Mouse (Mus musculus) heart, embryonic 13.5 days (tissue): ENCODE measurements around the gene Cdc42bpa. TPM values are rescaled to one million over a fixed set of nuclear protein-coding genes. Genes with fewer than 3 reads are reported as not detected.

Experiments used
- ATAC-seq: fragments of 200-750 bp; cut with Nextera tagmentation; 2 replicates; pipeline ENCODE4 v1.8.0; 2017; ENCODE audit warnings: moderate TSS enrichment; ENCODE audit not compliant: insufficient number of reproducible peaks, low FRiP score, low TSS enrichment; ENCODE audit errors: extremely low read depth
- H3K27ac ChIP-seq: fragments of 300-500 bp; sonication (generic); replicated peaks from 2 replicates; pipeline ENCODE4 v1.5.1; 2015; ENCODE audit warnings: moderate library complexity, mild to moderate bottlenecking, inconsistent platforms
- H3K27me3 ChIP-seq: fragments of 300-500 bp; sonication (generic); replicated peaks from 2 replicates; pipeline ENCODE4 v1.6.1; 2015; ENCODE audit warnings: mild to moderate bottlenecking, inconsistent platforms
- H3K36me3 ChIP-seq: fragments of 300-500 bp; sonication (generic); 2 replicates; pipeline ENCODE4 v1.6.1; 2015; ENCODE audit warnings: mild to moderate bottlenecking, inconsistent platforms
- H3K4me1 ChIP-seq: fragments of 300-500 bp; sonication (generic); 2 replicates; pipeline ENCODE4 v1.6.1; 2015; ENCODE audit warnings: inconsistent platforms
- H3K4me2 ChIP-seq: fragments of 300-500 bp; sonication (generic); 2 replicates; pipeline ENCODE4 v1.6.1; 2015; ENCODE audit warnings: inconsistent platforms, mild to moderate bottlenecking, moderate library complexity
- H3K4me3 ChIP-seq: fragments of 300-500 bp; sonication (generic); 2 replicates; pipeline ENCODE4 v1.5.1; 2015; ENCODE audit warnings: moderate library complexity, mild to moderate bottlenecking, inconsistent platforms
- H3K9ac ChIP-seq: fragments of 300-500 bp; sonication (generic); 2 replicates; pipeline ENCODE4 v1.6.1; 2015; ENCODE audit warnings: inconsistent platforms, mild to moderate bottlenecking, moderate library complexity
- H3K9me3 ChIP-seq: fragments of 300-500 bp; sonication (generic); 2 replicates; pipeline ENCODE4 v1.6.1; 2016; ENCODE audit warnings: inconsistent platforms
- WGBS: fragments of 180-500 bp; shearing (Covaris S2); methylation state at CpG from one replicate; pipeline ENCODE4 v1.1.7; 2015; ENCODE audit warnings: mixed read lengths; 5-methylcytosine and 5-hydroxymethylcytosine counted together
- polyA plus RNA-seq: library from polyadenylated mRNA; unstranded; fragments of >200 nt; fragmentation: Nextera tagmentation; extraction: Ambion mirVana; gene quantifications from 2 replicates; pipeline ENCODE4 v1.2.1, GENCODE M21; 2015

Gene Cdc42bpa
- polyA plus RNA-seq, result 9.2 and 12.3 TPM in 2 replicates

- Histone ChIP-seq H3K4me1 (peaks cover 31% of the 10 kb centered on the region), H3K4me3 (peak within 1 kb of the TSS; percentile 86), H3K9me3 (no peaks in the 10 kb centered on the region), H3K36me3 (no peaks in the 10 kb centered on the region), H3K9ac (peak within 1 kb of the TSS; percentile 97), H3K27me3 (no peaks in the 10 kb centered on the region), H3K27ac (peak within 1 kb of the TSS; percentile 96), H3K4me2 (peak within 1 kb of the TSS; percentile 80)
- under 1% methylated on average over 87 of the region's 128 CpGs for WGBS
- ATAC-seq, result peak; percentile 88
These were observed at the start of gene Cdc42bpa for GRCm38 (mm10) chr1:179959721-179960542. Gene Cdc42bpa, plus strand, starts transcription at chr1:179960472.

DNA sequence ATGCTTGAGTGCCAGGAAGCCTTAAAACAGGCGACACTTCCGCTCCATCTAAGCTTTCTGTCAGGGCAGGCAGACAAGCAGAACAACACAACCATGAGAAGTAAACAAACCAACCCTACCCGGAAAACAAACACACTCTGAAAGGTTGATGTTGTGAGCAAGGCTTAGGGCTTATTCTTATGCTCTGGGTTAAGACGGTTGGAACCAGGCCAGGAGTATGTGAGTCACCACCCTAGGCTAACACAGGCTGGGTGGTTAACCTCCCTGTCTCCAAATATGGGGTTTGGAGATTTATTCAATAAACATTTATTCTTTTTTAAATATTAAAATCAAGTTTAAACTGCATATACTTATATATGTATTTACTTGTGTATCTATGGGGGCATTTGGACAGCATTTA, 46.8 kb upstream of the Cdc42bpa start:
- no peaks in the 10 kb centered on the region for H3K27me3 ChIP-seq
- no peak for ATAC-seq
- no peak overlapping the region for H3K4me3 ChIP-seq
- WGBS, result 65% methylated on average over 4 of the region's 4 CpGs
- H3K4me1 ChIP-seq, result peaks cover 14% of the 10 kb centered on the region
- no peaks in the 10 kb centered on the region for H3K36me3 ChIP-seq
- no peak overlapping the region for H3K9ac ChIP-seq
- no peaks in the 10 kb centered on the region for H3K9me3 ChIP-seq
- no peak overlapping the region for H3K27ac ChIP-seq
- H3K4me2 ChIP-seq, result no peak overlapping the region

DNA sequence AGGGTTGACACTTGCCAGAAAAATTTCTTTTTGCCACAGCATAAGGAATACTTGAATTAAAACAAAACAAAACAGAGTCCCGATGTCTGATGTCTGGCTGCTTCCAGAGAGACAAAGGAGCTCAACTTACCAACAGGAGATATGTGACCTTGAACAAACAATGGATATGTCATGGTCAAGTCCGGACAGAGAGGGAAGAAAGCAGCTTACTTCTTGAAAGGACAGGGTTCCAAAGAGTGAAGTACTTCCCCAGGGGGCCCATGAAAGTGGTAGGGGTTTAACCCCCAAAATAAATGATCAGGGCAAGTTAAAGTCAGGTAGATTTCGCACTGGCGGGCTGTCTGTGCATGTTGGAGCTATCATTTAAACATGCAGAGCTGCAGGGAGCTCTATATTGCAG, 43.2 kb upstream of the Cdc42bpa start:
- Histone ChIP-seq H3K4me2 (no peak overlapping the region), H3K27ac (no peak overlapping the region), H3K9ac (no peak overlapping the region), H3K27me3 (no peaks in the 10 kb centered on the region), H3K9me3 (no peaks in the 10 kb centered on the region), H3K36me3 (no peaks in the 10 kb centered on the region), H3K4me1 (peaks cover 19% of the 10 kb centered on the region), H3K4me3 (no peak overlapping the region)
- no peak for ATAC-seq
- WGBS, result 54% methylated on average over 4 of the region's 4 CpGs

- WGBS, result 78% methylated on average over 11 of the region's 11 CpGs
- ATAC-seq, result no peak
- H3K9me3 ChIP-seq, result no peaks in the 10 kb centered on the region
- H3K36me3 ChIP-seq, result no peaks in the 10 kb centered on the region
- H3K4me2 ChIP-seq, result no peak overlapping the region
- peaks cover 19% of the 10 kb centered on the region for H3K4me1 ChIP-seq
- H3K27ac ChIP-seq, result no peak overlapping the region
- no peaks in the 10 kb centered on the region for H3K27me3 ChIP-seq
- no peak overlapping the region for H3K4me3 ChIP-seq
- H3K9ac ChIP-seq, result no peak overlapping the region
These were observed 42.8 kb upstream of the Cdc42bpa start for GRCm38 (mm10) chr1:179917481-179917880.

- Histone ChIP-seq H3K27ac (no peak overlapping the region), H3K36me3 (no peaks in the 10 kb centered on the region), H3K9me3 (no peaks in the 10 kb centered on the region), H3K4me2 (no peak overlapping the region), H3K9ac (no peak overlapping the region), H3K27me3 (no peaks in the 10 kb centered on the region), H3K4me3 (no peak overlapping the region), H3K4me1 (peaks cover 10% of the 10 kb centered on the region)
- ATAC-seq, result no peak
- 71% methylated on average over 8 of the region's 8 CpGs for WGBS
These were observed 40.4 kb upstream of the Cdc42bpa start for GRCm38 (mm10) chr1:179919656-179920436.

DNA sequence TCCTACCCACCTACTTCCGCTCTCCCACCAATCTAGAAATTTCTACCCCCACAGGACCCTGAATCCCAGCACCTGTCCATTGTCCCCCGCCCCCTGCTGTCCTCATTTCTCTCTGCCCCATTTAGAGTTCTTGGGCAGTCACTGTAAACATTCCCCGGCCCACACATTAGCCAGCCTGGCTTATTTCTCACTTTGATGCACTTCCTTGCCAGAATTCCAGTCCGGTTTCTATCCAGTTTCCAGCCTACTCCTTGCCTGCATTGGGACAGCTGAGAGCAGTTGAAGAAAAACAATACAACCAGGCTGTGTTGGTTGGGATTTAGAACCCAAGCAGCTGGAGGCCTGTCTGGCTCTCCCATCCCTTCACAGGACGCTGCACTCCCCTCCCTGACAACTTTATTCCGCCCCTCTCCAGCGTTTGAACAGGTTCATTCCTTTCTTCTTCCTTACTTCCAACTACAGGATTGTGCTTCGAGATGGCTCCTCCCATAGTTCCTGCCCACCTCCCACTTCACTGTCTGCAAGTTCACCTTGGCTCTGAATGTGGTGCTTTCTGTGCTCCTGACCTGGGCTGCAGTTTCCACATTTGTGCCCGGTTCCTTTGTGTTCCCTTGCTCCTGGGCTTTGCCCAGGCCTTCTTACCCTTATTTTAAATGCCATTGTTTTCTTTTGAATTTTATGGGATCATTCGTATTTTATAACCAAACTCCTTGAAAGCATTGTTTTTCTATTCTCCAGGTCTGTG, 36.4 kb upstream of the Cdc42bpa start:
- no peak overlapping the region for H3K4me2 ChIP-seq
- WGBS, result 63% methylated on average over 10 of the region's 10 CpGs
- no peaks in the 10 kb centered on the region; the same call in 1 of the 2 replicates for H3K27me3 ChIP-seq
- no peaks in the 10 kb centered on the region for H3K9me3 ChIP-seq
- H3K4me1 ChIP-seq, result peaks cover 5% of the 10 kb centered on the region
- no peak overlapping the region for H3K27ac ChIP-seq
- no peak overlapping the region for H3K4me3 ChIP-seq
- ATAC-seq, result no peak
- H3K36me3 ChIP-seq, result no peaks in the 10 kb centered on the region
- H3K9ac ChIP-seq, result no peak overlapping the region

GRCm38 (mm10) chr1:179926240-179926639, 34.0 kb upstream of the Cdc42bpa start:
- Histone ChIP-seq H3K4me2 (no peak overlapping the region), H3K36me3 (no peaks in the 10 kb centered on the region), H3K4me1 (peaks cover 5% of the 10 kb centered on the region; the same call in 1 of the 2 replicates), H3K9me3 (no peaks in the 10 kb centered on the region), H3K27ac (no peak overlapping the region), H3K9ac (no peak overlapping the region), H3K27me3 (no peaks in the 10 kb centered on the region; the same call in 1 of the 2 replicates), H3K4me3 (no peak overlapping the region)
- no peak for ATAC-seq
- WGBS, result 73% methylated on average over 6 of the region's 6 CpGs

- Histone ChIP-seq H3K4me2 (no peak overlapping the region), H3K27me3 (no peaks in the 10 kb centered on the region; the same call in 1 of the 2 replicates), H3K4me1 (peaks cover 8% of the 10 kb centered on the region; the same call in 1 of the 2 replicates), H3K27ac (no peak overlapping the region), H3K36me3 (no peaks in the 10 kb centered on the region), H3K9ac (no peak overlapping the region), H3K4me3 (no peak overlapping the region), H3K9me3 (no peaks in the 10 kb centered on the region)
- no peak for ATAC-seq
- 74% methylated on average over 6 of the region's 6 CpGs for WGBS
These were observed 33.2 kb upstream of the Cdc42bpa start for GRCm38 (mm10) chr1:179927102-179927501.

GRCm38 (mm10) chr1:179928822-179929221, 31.4 kb upstream of the Cdc42bpa start:
- Histone ChIP-seq H3K27me3 (no peaks in the 10 kb centered on the region; the same call in 1 of the 2 replicates), H3K27ac (no peak overlapping the region), H3K4me1 (peaks cover 8% of the 10 kb centered on the region; the same call in 1 of the 2 replicates), H3K9ac (no peak overlapping the region), H3K9me3 (no peaks in the 10 kb centered on the region), H3K4me2 (no peak overlapping the region), H3K36me3 (no peaks in the 10 kb centered on the region), H3K4me3 (no peak overlapping the region)
- 55% methylated on average over 7 of the region's 7 CpGs for WGBS
- no peak for ATAC-seq

DNA sequence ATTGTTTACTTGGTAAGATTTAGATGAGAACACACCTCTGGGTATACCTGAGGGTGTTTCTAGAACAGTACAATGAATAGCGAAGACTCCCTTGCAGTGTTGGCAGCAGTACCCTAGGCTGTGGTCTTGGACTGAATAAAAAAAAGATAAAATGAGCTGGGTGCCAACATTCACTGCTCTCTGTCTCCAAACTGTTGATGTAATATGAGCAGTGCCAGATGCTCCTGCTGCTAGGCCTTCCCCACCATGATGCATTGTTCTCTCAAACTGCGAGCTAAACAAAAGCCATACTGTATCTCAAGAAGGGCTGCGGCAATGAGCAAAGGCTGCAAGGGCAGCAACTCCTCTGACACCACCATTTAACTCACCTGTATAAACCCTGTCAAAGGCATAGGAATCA, 29.0 kb upstream of the Cdc42bpa start:
- 65% methylated on average over 3 of the region's 3 CpGs for WGBS
- no peak for ATAC-seq
- no peak overlapping the region for H3K27ac ChIP-seq

DNA sequence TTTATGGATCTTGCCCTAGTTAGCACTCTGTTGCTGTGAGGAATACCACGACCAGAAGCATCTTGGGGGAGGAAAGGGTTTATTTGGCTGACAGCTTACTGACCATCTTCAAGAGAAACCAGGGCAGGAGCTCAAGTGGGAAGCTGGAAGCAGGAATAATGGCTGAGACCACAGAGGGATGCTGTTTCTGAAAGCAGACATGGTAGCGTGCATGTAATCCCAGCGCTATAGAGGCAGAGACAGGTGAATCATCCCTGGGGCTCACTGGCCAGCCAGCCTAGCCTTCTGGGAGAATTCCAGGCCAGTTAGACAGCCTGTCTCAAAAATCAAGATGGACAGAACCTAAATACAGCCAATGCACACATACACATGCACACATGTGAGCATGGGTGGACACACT, 26.2 kb upstream of the Cdc42bpa start:
- H3K27ac ChIP-seq, result no peak overlapping the region
- 0 out of 2 replicates have a peak, but pooled peaks cover 2% of the 10 kb centered on the region for H3K27me3 ChIP-seq
- WGBS, result 82% methylated on average over 3 of the region's 3 CpGs
- no peak overlapping the region for H3K9ac ChIP-seq
- no peaks in the 10 kb centered on the region for H3K36me3 ChIP-seq
- no peak for ATAC-seq
- no peak overlapping the region for H3K4me3 ChIP-seq
- no peaks in the 10 kb centered on the region for H3K9me3 ChIP-seq
- no peak overlapping the region for H3K4me2 ChIP-seq
- peaks cover 8% of the 10 kb centered on the region; the same call in 1 of the 2 replicates for H3K4me1 ChIP-seq

More for the DNA sequence above, 29.0 kb upstream of the Cdc42bpa start:
- no peaks in the 10 kb centered on the region for H3K9me3 ChIP-seq
- H3K4me1 ChIP-seq, result peaks cover 8% of the 10 kb centered on the region; the same call in 1 of the 2 replicates
- no peaks in the 10 kb centered on the region for H3K36me3 ChIP-seq
- H3K4me2 ChIP-seq, result no peak overlapping the region
- H3K4me3 ChIP-seq, result no peak overlapping the region
- no peak overlapping the region for H3K9ac ChIP-seq
- H3K27me3 ChIP-seq, result no peaks in the 10 kb centered on the region; the same call in 1 of the 2 replicates
